Mouse (Mus musculus): ENCODE results near the gene Ak7. TPM values are rescaled to one million over a fixed set of nuclear protein-coding genes. Genes with fewer than 3 reads are reported as not detected.

Gene Ak7
- polyA plus RNA-seq, 1 experiment from 2014 or later, result 0.45 TPM

DNA sequence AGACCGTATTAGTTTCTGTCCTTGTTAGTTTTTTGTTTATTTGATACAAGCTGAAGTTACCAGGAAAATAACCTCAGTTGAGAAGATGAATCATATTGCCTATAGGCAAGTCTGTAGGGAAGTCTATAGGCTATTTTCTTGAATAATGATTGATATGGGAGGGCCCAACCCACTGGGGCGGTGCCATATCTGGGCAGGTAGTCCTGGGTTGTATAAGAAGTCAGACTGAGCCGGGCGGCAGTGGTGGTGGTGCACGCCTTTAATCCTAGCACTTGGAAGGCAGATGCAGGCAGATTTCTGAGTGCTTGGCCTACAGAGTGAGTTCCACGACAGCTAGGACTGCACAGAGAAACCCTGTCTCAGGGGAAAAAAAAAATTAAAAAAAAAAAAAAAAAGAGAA lies 84.1 kb downstream of the Ak7 start:
- 90% methylated on average over 6 of the region's 6 CpGs for WGBS

GRCm38 (mm10) chr12:105794896-105795295 lies 89.1 kb downstream of the Ak7 start:
- Histone ChIP-seq H3K9me3 (replicated peaks) (no peaks in the 10 kb centered on the region), H3K4me3 (no peak overlapping the region), H3K36me3 (peaks cover 12% of the 10 kb centered on the region), H3K27me3 (replicated peaks) (no peaks in the 10 kb centered on the region), H3K4me1 (replicated peaks) (peaks cover 22% of the 10 kb centered on the region), H3K9ac (no peak overlapping the region), H3K4me2 (no peak overlapping the region), H3K27ac (ENCODE audit: poor library complexity, severe bottlenecking) (no peak overlapping the region)
- 74% methylated on average over 2 of the region's 2 CpGs for WGBS
- no peak for ATAC-seq (ENCODE audit: insufficient number of reproducible peaks, low FRiP score)

More for the DNA sequence above, 84.1 kb downstream of the Ak7 start:
- Histone ChIP-seq H3K4me2 (no peak overlapping the region), H3K27ac (ENCODE audit: poor library complexity, severe bottlenecking) (no peak overlapping the region), H3K4me3 (no peak overlapping the region), H3K4me1 (replicated peaks) (peaks cover 17% of the 10 kb centered on the region), H3K36me3 (peaks cover 2% of the 10 kb centered on the region; the same call in 1 of the 2 replicates), H3K27me3 (replicated peaks) (no peaks in the 10 kb centered on the region), H3K9me3 (replicated peaks) (no peaks in the 10 kb centered on the region), H3K9ac (no peak overlapping the region)
- no peak for ATAC-seq (ENCODE audit: insufficient number of reproducible peaks, low FRiP score)

- Histone ChIP-seq H3K4me1 (replicated peaks) (peaks cover 22% of the 10 kb centered on the region), H3K27me3 (replicated peaks) (no peaks in the 10 kb centered on the region), H3K27ac (ENCODE audit: poor library complexity, severe bottlenecking) (no peak overlapping the region), H3K9ac (no peak overlapping the region), H3K4me2 (no peak overlapping the region), H3K9me3 (replicated peaks) (no peaks in the 10 kb centered on the region), H3K36me3 (peaks cover 33% of the 10 kb centered on the region), H3K4me3 (no peak overlapping the region)
- no peak for ATAC-seq (ENCODE audit: insufficient number of reproducible peaks, low FRiP score)
Observed at GRCm38 (mm10) chr12:105798001-105798400, 92.2 kb downstream of the Ak7 start.

DNA sequence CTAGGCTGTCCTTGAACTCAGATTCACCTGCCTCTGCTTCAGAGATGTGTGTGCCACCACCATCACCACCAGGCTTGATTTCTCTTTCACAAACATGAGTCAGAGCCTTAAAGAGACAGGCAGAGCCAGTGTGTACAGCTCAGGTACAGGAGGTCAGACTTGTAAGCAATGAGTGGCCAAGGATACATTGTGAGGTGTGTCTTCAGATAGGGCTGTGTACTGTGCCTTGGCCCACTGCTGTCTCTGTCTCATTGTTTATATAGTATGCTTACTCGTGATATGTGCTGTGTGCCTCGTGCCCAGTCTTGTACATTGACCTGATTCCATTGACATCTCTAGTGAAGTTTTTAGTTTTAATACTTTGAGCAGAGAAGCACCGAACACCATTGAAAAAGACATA lies 100.0 kb downstream of the Ak7 start:
- H3K4me1 ChIP-seq (replicated peaks), result 0 out of 2 replicates have a peak, but pooled peaks cover 3% of the 10 kb centered on the region
- no peak overlapping the region for H3K9ac ChIP-seq
- no peaks in the 10 kb centered on the region for H3K9me3 ChIP-seq (replicated peaks)
- no peak overlapping the region for H3K4me3 ChIP-seq
- no peak for ATAC-seq (ENCODE audit: insufficient number of reproducible peaks, low FRiP score)
- no peak overlapping the region for H3K27ac ChIP-seq (ENCODE audit: poor library complexity, severe bottlenecking)
- H3K27me3 ChIP-seq (replicated peaks), result no peaks in the 10 kb centered on the region
- WGBS, result 79% methylated on average over 3 of the region's 3 CpGs
- H3K36me3 ChIP-seq, result peaks cover 62% of the 10 kb centered on the region
- no peak overlapping the region for H3K4me2 ChIP-seq

DNA sequence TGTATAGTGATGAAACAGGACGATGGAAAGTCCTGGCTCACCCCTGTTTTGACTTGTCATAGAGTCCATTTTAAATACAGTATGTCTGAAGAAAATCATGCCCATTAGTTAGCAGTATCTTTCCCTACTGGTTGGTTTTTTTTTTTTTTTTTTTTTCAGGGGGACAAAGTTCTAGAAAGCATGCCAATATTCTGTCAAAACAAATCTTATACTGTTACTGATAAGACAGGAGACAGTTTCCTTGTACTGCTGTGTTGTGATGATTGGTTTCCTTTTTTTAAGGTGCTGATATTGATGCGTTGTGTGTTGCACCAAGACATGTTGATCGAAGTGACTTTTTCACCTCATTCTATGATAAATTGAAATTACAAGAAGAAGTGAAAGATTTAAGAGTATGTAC lies 100.4 kb downstream of the Ak7 start:
- 0 out of 2 replicates have a peak, but pooled peaks cover 5% of the 10 kb centered on the region for H3K4me1 ChIP-seq (replicated peaks)
- no peak overlapping the region for H3K4me2 ChIP-seq
- no peaks in the 10 kb centered on the region for H3K27me3 ChIP-seq (replicated peaks)
- no peak overlapping the region for H3K9ac ChIP-seq
- WGBS, result 84% methylated on average over 3 of the region's 3 CpGs
- no peak for ATAC-seq (ENCODE audit: insufficient number of reproducible peaks, low FRiP score)
- peaks cover 63% of the 10 kb centered on the region for H3K36me3 ChIP-seq
- H3K4me3 ChIP-seq, result no peak overlapping the region
- no peaks in the 10 kb centered on the region for H3K9me3 ChIP-seq (replicated peaks)
- H3K27ac ChIP-seq (ENCODE audit: poor library complexity, severe bottlenecking), result no peak overlapping the region

GRCm38 (mm10) chr12:105807416-105807815 lies 101.6 kb downstream of the Ak7 start:
- Histone ChIP-seq H3K4me3 (no peak overlapping the region), H3K9ac (no peak overlapping the region), H3K27me3 (replicated peaks) (no peaks in the 10 kb centered on the region), H3K4me1 (replicated peaks) (0 out of 2 replicates have a peak, but pooled peaks cover 5% of the 10 kb centered on the region), H3K4me2 (no peak overlapping the region), H3K27ac (ENCODE audit: poor library complexity, severe bottlenecking) (no peak overlapping the region), H3K36me3 (peaks cover 67% of the 10 kb centered on the region), H3K9me3 (replicated peaks) (no peaks in the 10 kb centered on the region)
- 76% methylated on average over 7 of the region's 7 CpGs for WGBS
- no peak for ATAC-seq (ENCODE audit: insufficient number of reproducible peaks, low FRiP score)

- 56% methylated on average over 3 of the region's 3 CpGs for WGBS
- Histone ChIP-seq H3K4me1 (replicated peaks) (peaks cover 10% of the 10 kb centered on the region; the same call in 1 of the 2 replicates), H3K27ac (ENCODE audit: poor library complexity, severe bottlenecking) (no peak overlapping the region), H3K36me3 (peaks cover 60% of the 10 kb centered on the region), H3K9me3 (replicated peaks) (no peaks in the 10 kb centered on the region), H3K4me3 (no peak overlapping the region), H3K4me2 (no peak overlapping the region), H3K9ac (no peak overlapping the region), H3K27me3 (replicated peaks) (no peaks in the 10 kb centered on the region)
- ATAC-seq (ENCODE audit: insufficient number of reproducible peaks, low FRiP score), result no peak
Observed at GRCm38 (mm10) chr12:105808945-105809344, 103.2 kb downstream of the Ak7 start.

- H3K4me1 ChIP-seq (replicated peaks), result peaks cover 14% of the 10 kb centered on the region; the same call in 1 of the 2 replicates
- H3K4me3 ChIP-seq, result no peak overlapping the region
- no peaks in the 10 kb centered on the region for H3K27me3 ChIP-seq (replicated peaks)
- peaks cover 60% of the 10 kb centered on the region for H3K36me3 ChIP-seq
- WGBS, result 74% methylated on average over 6 of the region's 6 CpGs
- H3K27ac ChIP-seq (ENCODE audit: poor library complexity, severe bottlenecking), result no peak overlapping the region
- no peak for ATAC-seq (ENCODE audit: insufficient number of reproducible peaks, low FRiP score)
- no peak overlapping the region for H3K4me2 ChIP-seq
- no peaks in the 10 kb centered on the region for H3K9me3 ChIP-seq (replicated peaks)
- no peak overlapping the region for H3K9ac ChIP-seq
Observed at GRCm38 (mm10) chr12:105810608-105811007, 104.8 kb downstream of the Ak7 start.

DNA sequence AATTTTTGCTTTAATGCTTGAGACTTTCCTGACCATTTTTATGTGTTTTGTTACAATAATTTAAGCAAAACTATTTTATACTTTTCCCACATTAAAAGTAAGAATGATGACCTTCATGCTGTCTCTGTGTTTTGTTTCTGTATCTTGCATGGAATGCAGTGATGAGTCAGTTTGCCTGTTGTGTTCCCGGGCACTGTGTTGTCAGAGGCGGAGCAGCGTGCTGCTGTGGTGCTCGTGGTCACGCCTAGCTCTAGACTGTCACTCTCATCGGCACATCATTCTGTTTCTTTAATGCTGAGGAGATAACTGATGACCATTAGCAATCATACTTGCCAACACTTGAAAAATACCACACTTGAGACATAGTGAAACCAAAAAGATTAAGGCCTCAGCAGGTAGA lies 108.2 kb downstream of the Ak7 start:
- no peak overlapping the region for H3K9ac ChIP-seq
- H3K27me3 ChIP-seq (replicated peaks), result no peaks in the 10 kb centered on the region
- H3K27ac ChIP-seq (ENCODE audit: poor library complexity, severe bottlenecking), result no peak overlapping the region
- ATAC-seq (ENCODE audit: insufficient number of reproducible peaks, low FRiP score), result no peak
- no peak overlapping the region for H3K4me3 ChIP-seq
- no peak overlapping the region for H3K4me2 ChIP-seq
- peaks cover 58% of the 10 kb centered on the region for H3K36me3 ChIP-seq
- WGBS, result 72% methylated on average over 6 of the region's 6 CpGs
- no peaks in the 10 kb centered on the region for H3K9me3 ChIP-seq (replicated peaks)
- peaks cover 14% of the 10 kb centered on the region; the same call in 1 of the 2 replicates for H3K4me1 ChIP-seq (replicated peaks)

GRCm38 (mm10) chr12:105823472-105823871 lies 117.7 kb downstream of the Ak7 start:
- no peaks in the 10 kb centered on the region for H3K4me1 ChIP-seq (replicated peaks)
- no peak overlapping the region for H3K4me3 ChIP-seq
- H3K4me2 ChIP-seq, result no peak overlapping the region
- H3K27ac ChIP-seq (ENCODE audit: poor library complexity, severe bottlenecking), result no peak overlapping the region
- H3K9me3 ChIP-seq (replicated peaks), result no peaks in the 10 kb centered on the region
- no peak overlapping the region for H3K9ac ChIP-seq
- ATAC-seq (ENCODE audit: insufficient number of reproducible peaks, low FRiP score), result no peak
- peaks cover 85% of the 10 kb centered on the region for H3K36me3 ChIP-seq
- 76% methylated on average over 4 of the region's 4 CpGs for WGBS
- no peaks in the 10 kb centered on the region for H3K27me3 ChIP-seq (replicated peaks)

DNA sequence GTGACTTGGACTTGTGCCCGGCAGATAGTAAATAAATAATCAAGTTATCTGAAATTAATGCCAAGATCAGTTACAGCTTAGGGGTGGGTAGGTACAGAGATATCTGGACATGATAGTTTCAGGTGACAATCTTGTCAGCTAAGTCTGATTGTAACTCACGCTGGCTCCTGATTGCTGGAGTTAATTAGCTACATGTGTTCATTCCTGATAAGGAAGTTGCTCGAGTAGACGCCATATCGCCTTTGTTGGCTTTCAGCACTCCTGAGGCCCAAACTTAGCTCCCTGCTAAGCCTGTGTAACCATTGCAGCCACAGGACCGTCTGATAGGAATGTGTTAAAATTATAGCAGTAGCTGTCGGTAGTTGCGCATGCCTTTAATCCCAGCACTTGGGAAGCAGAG lies 119.0 kb downstream of the Ak7 start:
- no peak overlapping the region for H3K27ac ChIP-seq (ENCODE audit: poor library complexity, severe bottlenecking)
- H3K9me3 ChIP-seq (replicated peaks), result no peaks in the 10 kb centered on the region
- H3K27me3 ChIP-seq (replicated peaks), result no peaks in the 10 kb centered on the region
- no peak; the same call in 1 of the 2 replicates for ATAC-seq (ENCODE audit: insufficient number of reproducible peaks, low FRiP score)
- H3K36me3 ChIP-seq, result peaks cover 88% of the 10 kb centered on the region
- 40% methylated on average over 8 of the region's 8 CpGs for WGBS
- no peaks in the 10 kb centered on the region for H3K4me1 ChIP-seq (replicated peaks)
- H3K9ac ChIP-seq, result no peak overlapping the region
- H3K4me3 ChIP-seq, result no peak overlapping the region
- H3K4me2 ChIP-seq, result no peak overlapping the region

DNA sequence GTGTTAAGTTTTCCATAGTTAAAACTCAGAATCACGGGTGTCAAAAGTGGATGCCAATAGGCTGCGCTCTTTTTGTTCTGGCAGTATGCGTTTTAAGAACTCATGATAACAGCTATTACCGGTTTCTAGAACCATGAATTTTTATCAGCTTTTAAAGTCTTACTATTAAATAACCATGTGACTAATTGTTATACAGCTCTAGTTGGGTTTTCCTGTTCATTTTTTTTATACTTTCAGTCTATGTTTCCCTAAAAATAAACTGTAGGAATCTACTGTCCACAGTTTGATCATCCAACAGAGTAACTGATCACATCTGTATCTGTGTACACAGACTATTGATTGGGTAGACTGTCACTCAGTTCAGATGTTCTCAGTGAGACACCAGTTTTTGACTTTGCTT lies 119.5 kb downstream of the Ak7 start:
- Histone ChIP-seq H3K36me3 (peaks cover 86% of the 10 kb centered on the region), H3K9me3 (replicated peaks) (no peaks in the 10 kb centered on the region), H3K9ac (no peak overlapping the region), H3K4me3 (no peak overlapping the region), H3K4me2 (no peak overlapping the region), H3K27me3 (replicated peaks) (no peaks in the 10 kb centered on the region), H3K4me1 (replicated peaks) (no peaks in the 10 kb centered on the region), H3K27ac (ENCODE audit: poor library complexity, severe bottlenecking) (no peak overlapping the region)
- 91% methylated on average over 4 of the region's 4 CpGs for WGBS
- no peak for ATAC-seq (ENCODE audit: insufficient number of reproducible peaks, low FRiP score)

Data from heart, embryonic 12.5 days (tissue).